Mouse (Mus musculus) G1E (cell line): ENCODE measurements around the gene Fam71d.

Experiments used
- CTCF ChIP-seq: IDR thresholded peaks from 2 replicates; pipeline ENCODE4 v1.5.1; 2012; ENCODE audit warnings: low read depth, low read length, inconsistent platforms, mixed read lengths
- GATA1 ChIP-seq: IDR thresholded peaks from 2 replicates; pipeline ENCODE4 v1.6.1; 2012; ENCODE audit warnings: borderline replicate concordance, low read length, inconsistent platforms, mixed read lengths

GRCm38 (mm10) chr12:78685669-78686215, 5.6 kb upstream of the Fam71d start:
- TF ChIP-seq GATA1, result no peak
- TF ChIP-seq CTCF, result no peak
